Mouse (Mus musculus) stomach, embryonic 16.5 days (tissue): Measurements from ENCODE around the gene Gdf15. TPM values are rescaled to one million over a fixed set of nuclear protein-coding genes. Genes with fewer than 3 reads are reported as not detected.

Experiments
- ATAC-seq: fragments of 200-750 bp; cut with Nextera tagmentation; 2 replicates; pipeline ENCODE4 v1.8.0; 2017; ENCODE audit warnings: moderate number of reproducible peaks, moderate TSS enrichment; ENCODE audit not compliant: insufficient read depth, low FRiP score
- H3K27ac ChIP-seq: fragments of 300-500 bp; sonication (generic); 2 replicates; pipeline ENCODE4 v1.5.1; 2014; ENCODE audit warnings: low read length
- H3K27me3 ChIP-seq: fragments of 300-500 bp; sonication (generic); 2 replicates; pipeline ENCODE4 v1.6.1; 2014; ENCODE audit warnings: low read length, control low read depth, mixed read lengths; ENCODE audit not compliant: control insufficient read depth, insufficient read depth
- H3K36me3 ChIP-seq: fragments of 300-500 bp; sonication (generic); 2 replicates; pipeline ENCODE4 v1.6.1; 2014; ENCODE audit warnings: low read length; ENCODE audit not compliant: control insufficient read depth, insufficient read depth
- H3K4me1 ChIP-seq: fragments of 300-500 bp; sonication (generic); 2 replicates; pipeline ENCODE4 v1.6.1; 2014; ENCODE audit warnings: low read length, control low read depth, mixed read lengths; ENCODE audit not compliant: control insufficient read depth, insufficient read depth
- H3K4me2 ChIP-seq: fragments of 300-500 bp; sonication (generic); 2 replicates; pipeline ENCODE4 v1.6.1; 2014; ENCODE audit warnings: low read depth, low read length, mixed read lengths
- H3K4me3 ChIP-seq: fragments of 300-500 bp; sonication (generic); replicated peaks from 2 replicates; pipeline ENCODE4 v1.5.1; 2014; ENCODE audit warnings: mild to moderate bottlenecking, low read length
- H3K9ac ChIP-seq: fragments of 300-500 bp; sonication (generic); 2 replicates; pipeline ENCODE4 v1.6.1; 2014; ENCODE audit warnings: low read length
- H3K9me3 ChIP-seq: fragments of 300-500 bp; sonication (generic); replicated peaks from 2 replicates; pipeline ENCODE4 v1.6.1; 2016; ENCODE audit warnings: low read length, control low read depth; ENCODE audit not compliant: control insufficient read depth
- WGBS: fragments of 180-500 bp; shearing (Covaris S2); extraction: QIAGEN DNeasy Blood & Tissue Kit; methylation state at CpG from one replicate; pipeline ENCODE4 v1.1.7; 2014; 5-methylcytosine and 5-hydroxymethylcytosine counted together
- polyA plus RNA-seq: library from polyadenylated mRNA; unstranded; fragments of >200 nt; fragmentation: Nextera tagmentation; extraction: Ambion mirVana; gene quantifications from 2 replicates; pipeline ENCODE4 v1.2.1, GENCODE M21; 2015

Gene Gdf15
- polyA plus RNA-seq, 1 experiment from 2014 or later = 0.57 TPM

DNA sequence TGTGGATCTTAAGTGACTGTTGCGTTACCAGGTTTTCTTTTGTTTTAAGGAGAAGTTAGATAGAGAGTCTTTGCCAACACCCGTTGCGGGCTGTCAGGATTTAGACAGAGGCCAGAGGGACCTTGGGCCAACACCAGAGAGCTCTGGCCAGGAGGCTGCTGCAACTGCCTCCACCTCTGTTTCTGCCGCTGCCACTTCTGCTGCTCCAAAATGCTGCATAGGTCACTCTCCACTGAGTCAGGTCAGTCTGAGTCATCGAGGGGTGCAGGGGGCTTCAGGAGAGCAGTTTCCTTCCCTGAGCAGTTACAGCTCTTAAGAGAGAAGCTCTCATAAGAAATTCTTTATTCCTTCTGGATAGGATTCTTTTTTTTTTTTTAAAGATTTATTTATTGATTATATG is 5.2 kb downstream of the Gdf15 start:
- no peak for ATAC-seq
- H3K36me3 ChIP-seq = no peaks in the 10 kb centered on the region
- WGBS = 82% methylated on average over 5 of the region's 5 CpGs
- H3K4me2 ChIP-seq = no peak overlapping the region
- H3K27ac ChIP-seq = no peak overlapping the region
- H3K9me3 ChIP-seq = no peaks in the 10 kb centered on the region
- H3K4me1 ChIP-seq = peaks cover 18% of the 10 kb centered on the region
- H3K27me3 ChIP-seq = no peaks in the 10 kb centered on the region
- no peak overlapping the region for H3K4me3 ChIP-seq
- H3K9ac ChIP-seq = no peak overlapping the region

DNA sequence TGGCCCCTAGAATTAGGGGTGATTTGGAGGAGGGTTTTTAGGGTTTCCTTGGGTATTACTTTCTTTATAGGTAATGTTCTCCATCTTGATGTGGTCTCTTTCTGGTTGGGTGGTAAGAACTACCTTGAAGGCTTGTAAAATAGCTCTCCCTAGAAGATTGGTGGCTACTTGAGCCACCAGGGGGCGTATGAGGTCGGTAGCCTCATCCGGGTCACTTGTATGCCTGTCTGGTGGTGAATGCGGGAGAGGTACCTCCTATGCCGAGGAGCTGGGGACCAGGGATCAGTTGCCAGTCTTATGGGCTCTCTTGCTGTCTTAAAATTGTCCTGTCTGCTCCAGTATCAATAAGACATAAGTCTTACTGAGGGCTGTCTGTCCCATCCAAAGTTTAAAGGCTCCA is 7.2 kb downstream of the Gdf15 start:
- WGBS = 11% methylated on average over 5 of the region's 5 CpGs
- Histone ChIP-seq H3K4me1 (peaks cover 6% of the 10 kb centered on the region; the same call in 1 of the 2 replicates), H3K27me3 (no peaks in the 10 kb centered on the region), H3K36me3 (no peaks in the 10 kb centered on the region), H3K4me2 (no peak overlapping the region), H3K9me3 (no peaks in the 10 kb centered on the region), H3K9ac (peak overlapping the region; percentile 39), H3K4me3 (no peak overlapping the region), H3K27ac (no peak overlapping the region)
- no peak for ATAC-seq

- Histone ChIP-seq H3K4me2 (no peak overlapping the region), H3K4me3 (no peak overlapping the region), H3K27ac (no peak overlapping the region), H3K36me3 (no peaks in the 10 kb centered on the region), H3K9me3 (no peaks in the 10 kb centered on the region), H3K4me1 (peaks cover 12% of the 10 kb centered on the region; the same call in 1 of the 2 replicates), H3K9ac (no peak overlapping the region), H3K27me3 (no peaks in the 10 kb centered on the region)
- ATAC-seq = no peak
- 41% methylated on average over 3 of the region's 3 CpGs for WGBS
Observed at GRCm38 (mm10) chr8:70622220-70622619, 10.0 kb downstream of the Gdf15 start.

DNA sequence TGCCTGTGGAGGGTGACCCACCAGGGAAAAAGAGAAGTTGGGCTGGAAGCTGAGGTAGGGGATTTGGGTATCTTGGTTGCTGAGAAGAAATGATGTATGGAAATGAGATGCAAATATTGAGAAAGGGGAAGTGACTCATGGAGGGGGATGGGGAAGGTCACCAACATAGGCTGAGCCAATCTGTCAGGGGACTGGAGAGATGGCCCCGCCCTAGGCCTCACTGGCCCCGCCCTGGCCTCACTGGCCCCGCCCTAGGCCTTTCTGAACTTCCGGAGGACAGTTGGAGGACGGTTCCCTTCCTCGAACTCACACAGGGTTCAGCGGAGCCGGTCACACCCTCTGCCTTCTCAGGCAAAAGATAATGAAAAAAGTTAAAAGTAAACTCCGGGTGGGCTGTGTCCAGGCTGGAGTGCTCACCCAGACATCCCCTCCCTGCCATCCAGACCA is 13.3 kb downstream of the Gdf15 start:
- Histone ChIP-seq H3K4me2 (no peak overlapping the region), H3K4me1 (peaks cover 12% of the 10 kb centered on the region; the same call in 1 of the 2 replicates), H3K27me3 (no peaks in the 10 kb centered on the region), H3K9me3 (no peaks in the 10 kb centered on the region), H3K27ac (no peak overlapping the region), H3K9ac (no peak overlapping the region), H3K4me3 (0 out of 2 replicates have a peak overlapping the region, but pooled peaks have one; percentile 8), H3K36me3 (no peaks in the 10 kb centered on the region)
- WGBS = 28% methylated on average over 9 of the region's 9 CpGs
- ATAC-seq = peak; percentile 58; the same call in 1 of the 2 replicates

GRCm38 (mm10) chr8:70617985-70618384 is 14.3 kb downstream of the Gdf15 start:
- Histone ChIP-seq H3K27me3 (no peaks in the 10 kb centered on the region), H3K4me3 (peak overlapping the region; percentile 3; the same call in 1 of the 2 replicates), H3K9me3 (no peaks in the 10 kb centered on the region), H3K36me3 (no peaks in the 10 kb centered on the region), H3K9ac (0 out of 2 replicates have a peak overlapping the region, but pooled peaks have one; percentile 33), H3K4me1 (peaks cover 19% of the 10 kb centered on the region; the same call in 1 of the 2 replicates), H3K27ac (no peak overlapping the region; the same call in 1 of the 2 replicates), H3K4me2 (no peak overlapping the region)
- WGBS = 83% methylated on average over 11 of the region's 11 CpGs
- no peak for ATAC-seq

DNA sequence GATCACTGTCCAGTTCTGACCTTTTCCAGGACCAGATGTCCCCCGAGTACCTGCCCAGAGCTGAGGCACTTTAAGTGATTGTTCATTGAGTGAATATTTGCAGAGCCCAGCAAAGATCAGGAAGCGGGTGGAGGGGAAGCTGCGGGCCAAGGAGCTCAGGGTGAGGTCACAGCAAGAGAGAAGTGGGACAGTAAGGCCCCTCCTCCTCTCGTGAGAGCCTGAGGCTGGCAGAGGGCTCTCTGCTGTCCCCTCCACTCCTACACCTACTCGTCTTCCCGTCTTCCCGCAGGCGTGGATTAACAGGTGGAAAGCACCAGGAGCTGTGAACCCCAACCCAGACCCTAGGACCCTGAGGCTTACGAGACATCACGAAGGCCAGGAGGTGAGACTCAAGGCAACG is 15.6 kb downstream of the Gdf15 start:
- Histone ChIP-seq H3K4me1 (peaks cover 22% of the 10 kb centered on the region), H3K9me3 (no peaks in the 10 kb centered on the region), H3K27me3 (no peaks in the 10 kb centered on the region), H3K27ac (peak overlapping the region; percentile 19; the same call in 1 of the 2 replicates), H3K4me2 (no peak overlapping the region), H3K4me3 (peak overlapping the region; percentile 17; the same call in 1 of the 2 replicates), H3K36me3 (no peaks in the 10 kb centered on the region), H3K9ac (no peak overlapping the region)
- 54% methylated on average over 11 of the region's 11 CpGs for WGBS
- no peak for ATAC-seq

DNA sequence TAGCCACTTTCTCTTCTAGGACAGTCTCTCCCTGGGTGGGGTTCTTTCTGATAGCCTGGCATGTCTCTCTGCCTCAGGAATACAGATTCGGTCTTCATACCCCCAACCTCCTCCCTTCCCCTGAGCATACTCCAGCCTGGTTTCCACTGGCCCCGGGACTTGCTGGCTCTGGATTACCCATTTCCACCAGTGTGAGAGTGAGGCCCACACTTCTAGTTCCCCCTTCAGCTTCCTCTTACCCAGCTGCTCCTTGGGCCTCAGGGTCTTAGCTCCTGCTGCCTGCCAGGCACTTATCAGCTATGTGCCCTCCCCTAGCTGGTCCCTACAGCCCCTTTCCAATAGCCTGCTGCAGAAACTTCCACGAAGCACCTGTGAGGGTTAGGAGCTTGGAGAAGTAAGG is 16.4 kb downstream of the Gdf15 start, which contains the start of gene Lrrc25:
Lrrc25 (plus strand) TSS at position 262 of the 400 bp plus-strand sequence.
- Histone ChIP-seq H3K27ac (peak within 1 kb of the TSS; percentile 19; the same call in 1 of the 2 replicates), H3K4me1 (peaks cover 25% of the 10 kb centered on the region), H3K9me3 (no peaks in the 10 kb centered on the region), H3K27me3 (no peaks in the 10 kb centered on the region), H3K4me3 (peak within 1 kb of the TSS; percentile 17; the same call in 1 of the 2 replicates), H3K9ac (no peak within 1 kb of the TSS; the same call in 1 of the 2 replicates), H3K4me2 (no peak within 1 kb of the TSS), H3K36me3 (no peaks in the 10 kb centered on the region)
- 79% methylated on average over 3 of the region's 3 CpGs for WGBS
- no peak for ATAC-seq

GRCm38 (mm10) chr8:70615281-70615680 is 17.0 kb downstream of the Gdf15 start:
- no peak overlapping the region for H3K4me3 ChIP-seq
- 75% methylated on average over 8 of the region's 8 CpGs for WGBS
- H3K36me3 ChIP-seq = no peaks in the 10 kb centered on the region
- H3K27me3 ChIP-seq = no peaks in the 10 kb centered on the region
- H3K9ac ChIP-seq = no peak overlapping the region
- no peaks in the 10 kb centered on the region for H3K9me3 ChIP-seq
- H3K4me1 ChIP-seq = peaks cover 23% of the 10 kb centered on the region
- no peak overlapping the region for H3K27ac ChIP-seq
- no peak overlapping the region for H3K4me2 ChIP-seq
- ATAC-seq = no peak

DNA sequence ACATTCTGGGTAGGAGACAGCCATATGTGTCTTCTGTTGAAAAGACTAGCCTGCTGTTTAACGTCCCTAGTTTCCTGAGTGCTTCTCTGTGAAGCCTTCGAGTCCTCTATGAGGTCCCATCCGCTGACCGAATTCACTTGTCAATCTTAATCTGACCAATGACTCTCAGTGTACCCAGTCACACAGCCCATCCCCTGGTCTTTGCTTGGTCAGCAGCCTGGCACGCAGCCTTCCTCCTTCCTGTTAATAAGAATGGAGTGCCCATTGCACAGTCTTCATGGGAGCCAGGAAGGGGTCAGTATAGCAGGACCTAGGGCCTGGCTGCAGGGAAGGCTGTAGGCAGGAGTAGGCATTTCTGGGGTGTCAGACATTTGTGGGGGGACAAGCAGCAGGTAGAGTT is 17.8 kb downstream of the Gdf15 start:
- Histone ChIP-seq H3K4me1 (peaks cover 23% of the 10 kb centered on the region), H3K27ac (peak overlapping the region; percentile 38; the same call in 1 of the 2 replicates), H3K9me3 (no peaks in the 10 kb centered on the region), H3K27me3 (no peaks in the 10 kb centered on the region), H3K36me3 (no peaks in the 10 kb centered on the region), H3K4me2 (no peak overlapping the region), H3K4me3 (no peak overlapping the region), H3K9ac (0 out of 2 replicates have a peak overlapping the region, but pooled peaks have one; percentile 6)
- ATAC-seq = no peak
- WGBS = 61% methylated on average over 5 of the region's 5 CpGs
